Mouse (Mus musculus) stomach, postnatal 0 days (tissue): ENCODE measurements around the gene Ino80.

Experiments
- CTCF ChIP-seq: IDR thresholded peaks from 2 replicates; pipeline ENCODE4 v1.5.1; 2016; ENCODE audit warnings: antibody characterized with exemption, low read depth, mild to moderate bottlenecking, moderate library complexity
- EP300 ChIP-seq: optimal IDR thresholded peaks from 2 replicates; pipeline ENCODE3; 2016; ENCODE audit warnings: antibody characterized with exemption

- TF ChIP-seq EP300 (peak; percentile 98), CTCF (no peak)
Measured at GRCm38 (mm10) chr2:119477571-119478396, at the start of gene Ino80.
